Mouse (Mus musculus) hindbrain, embryonic 10.5 days (tissue): Measurements from ENCODE around the gene Clnk. TPM values are rescaled to one million over a fixed set of nuclear protein-coding genes. Genes with fewer than 3 reads are reported as not detected.

ENCODE experiments used
- DNase-seq: peaks from one replicate; pipeline ENCODE4 v3.0.0-alpha.2; 2017; ENCODE audit warnings: low spot score
- H3K27ac ChIP-seq: fragments of 300-500 bp; sonication (generic); 2 replicates; pipeline ENCODE4 v1.5.1; 2016; ENCODE audit warnings: mild to moderate bottlenecking, moderate library complexity
- H3K27me3 ChIP-seq: fragments of 300-500 bp; sonication (generic); 2 replicates; pipeline ENCODE4 v1.6.1; 2016; ENCODE audit warnings: mild to moderate bottlenecking; ENCODE audit not compliant: poor library complexity, insufficient read depth, severe bottlenecking
- H3K36me3 ChIP-seq: fragments of 300-500 bp; sonication (generic); 2 replicates; pipeline ENCODE4 v1.6.1; 2016; ENCODE audit warnings: mild to moderate bottlenecking, moderate library complexity
- H3K4me1 ChIP-seq: fragments of 300-500 bp; sonication (generic); replicated peaks from 2 replicates; pipeline ENCODE4 v1.6.1; 2016; ENCODE audit warnings: mild to moderate bottlenecking
- H3K4me3 ChIP-seq: fragments of 300-500 bp; sonication (generic); 2 replicates; pipeline ENCODE4 v1.5.1; 2016; ENCODE audit warnings: mild to moderate bottlenecking, moderate library complexity
- H3K9me3 ChIP-seq: fragments of 300-500 bp; sonication (generic); 2 replicates; pipeline ENCODE4 v1.6.1; 2016; ENCODE audit warnings: mild to moderate bottlenecking, moderate library complexity
- WGBS: fragments of 180-500 bp; shearing (Covaris S2); methylation state at CpG from one replicate; pipeline ENCODE4 v1.1.7; 2016; 5-methylcytosine and 5-hydroxymethylcytosine counted together
- polyA plus RNA-seq: library from polyadenylated mRNA; unstranded; fragments of >200 nt; fragmentation: Nextera tagmentation; extraction: Ambion mirVana; gene quantifications from 2 replicates; pipeline ENCODE4 v1.2.1, GENCODE M21; 2016

The Clnk gene
- polyA plus RNA-seq, 1 experiment from 2014 or later, result 0.46 TPM

- H3K4me3 ChIP-seq, result no peak overlapping the region
- no peaks in the 10 kb centered on the region for H3K9me3 ChIP-seq
- 43% methylated on average over 4 of the region's 4 CpGs for WGBS
- H3K36me3 ChIP-seq, result no peaks in the 10 kb centered on the region
- peak; percentile 79 for DNase-seq
- no peaks in the 10 kb centered on the region for H3K27me3 ChIP-seq
- peaks cover 8% of the 10 kb centered on the region; the same call in 1 of the 2 replicates for H3K4me1 ChIP-seq
- H3K27ac ChIP-seq, result no peak overlapping the region
Measured at GRCm38 (mm10) chr5:38781813-38782212, 94.8 kb downstream of the Clnk start.

DNA sequence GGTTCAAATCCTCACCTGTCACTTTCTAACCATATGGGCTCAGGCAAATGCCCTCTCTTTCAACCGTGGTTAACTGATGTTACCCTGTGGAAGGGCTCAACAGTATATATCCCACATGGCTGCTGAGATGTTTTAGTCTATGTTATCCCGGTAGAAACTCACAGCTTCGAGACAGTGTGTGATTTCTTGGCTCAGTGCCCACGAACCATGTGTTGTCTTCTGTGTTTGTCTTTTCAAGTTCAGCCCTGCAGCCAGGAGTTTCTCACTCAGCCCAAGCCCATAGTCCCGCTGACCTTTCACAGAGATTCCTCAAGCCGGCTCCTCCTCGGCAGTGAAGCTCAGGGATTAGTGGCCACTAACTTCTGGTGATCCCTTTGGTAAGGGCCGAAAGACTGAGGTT lies 96.0 kb downstream of the Clnk start:
- Histone ChIP-seq H3K36me3 (no peaks in the 10 kb centered on the region), H3K4me3 (no peak overlapping the region), H3K27me3 (no peaks in the 10 kb centered on the region), H3K27ac (no peak overlapping the region), H3K9me3 (no peaks in the 10 kb centered on the region), H3K4me1 (no peaks in the 10 kb centered on the region)
- DNase-seq, result no peak
- 79% methylated on average over 8 of the region's 8 CpGs for whole genome bisulfite sequencing

DNA sequence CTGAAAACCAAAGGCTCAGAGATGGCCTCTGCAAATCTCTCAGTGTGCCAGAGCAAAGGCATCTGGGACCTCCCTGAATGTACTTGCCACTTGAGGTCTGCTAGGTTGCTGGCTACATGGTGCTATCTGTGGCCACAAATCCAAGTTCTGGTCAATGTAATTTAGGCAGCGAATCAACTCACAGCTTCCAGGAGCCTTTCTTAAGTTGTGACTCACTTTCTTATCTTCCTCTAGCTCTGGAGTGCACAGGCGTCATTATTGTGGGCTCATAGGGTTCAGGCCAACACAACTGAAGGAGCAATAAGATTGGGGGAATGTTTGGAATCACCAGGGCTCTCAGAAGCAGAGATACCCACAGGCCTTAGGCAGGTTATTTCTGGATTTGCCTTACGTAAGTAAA lies 96.6 kb downstream of the Clnk start:
- Histone ChIP-seq H3K27me3 (no peaks in the 10 kb centered on the region), H3K27ac (no peak overlapping the region), H3K36me3 (no peaks in the 10 kb centered on the region), H3K9me3 (no peaks in the 10 kb centered on the region), H3K4me3 (no peak overlapping the region), H3K4me1 (no peaks in the 10 kb centered on the region)
- DNase-seq, result no peak
- whole genome bisulfite sequencing, result 87% methylated on average over 3 of the region's 3 CpGs

- Histone ChIP-seq H3K27me3 (no peaks in the 10 kb centered on the region), H3K9me3 (no peaks in the 10 kb centered on the region), H3K27ac (no peak overlapping the region), H3K4me3 (no peak overlapping the region), H3K4me1 (no peaks in the 10 kb centered on the region), H3K36me3 (no peaks in the 10 kb centered on the region)
- WGBS, result 72% methylated on average over 10 of the region's 10 CpGs
- no peak for DNase-seq
Measured at GRCm38 (mm10) chr5:38775500-38775899, 101.1 kb downstream of the Clnk start.

DNA sequence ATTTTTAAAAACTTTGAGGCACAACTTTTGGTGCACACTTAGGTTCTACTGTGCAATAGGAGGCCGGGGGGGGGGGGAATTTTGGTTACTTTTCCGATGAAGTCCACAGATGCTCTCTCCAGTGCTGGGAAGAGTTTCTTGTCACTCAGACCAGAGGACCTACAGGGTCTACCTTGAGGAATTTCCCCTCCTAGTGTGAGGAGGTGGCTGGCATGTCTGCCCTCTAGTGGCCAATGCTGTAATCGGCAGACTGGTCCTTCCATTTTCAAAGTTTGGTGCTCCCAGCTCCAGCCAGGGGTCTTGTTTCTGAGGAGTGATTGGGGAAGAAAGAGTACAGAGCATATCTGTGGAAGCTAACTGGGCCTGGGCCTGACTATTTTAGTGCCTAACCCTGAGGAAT lies 121.7 kb downstream of the Clnk start:
- no peaks in the 10 kb centered on the region for H3K27me3 ChIP-seq
- H3K27ac ChIP-seq, result no peak overlapping the region
- H3K36me3 ChIP-seq, result no peaks in the 10 kb centered on the region
- 19% methylated on average over 3 of the region's 3 CpGs for WGBS
- peak; percentile 53 for DNase-seq
- H3K4me3 ChIP-seq, result no peak overlapping the region
- peaks cover 3% of the 10 kb centered on the region; the same call in 1 of the 2 replicates for H3K4me1 ChIP-seq
- H3K9me3 ChIP-seq, result no peaks in the 10 kb centered on the region

DNA sequence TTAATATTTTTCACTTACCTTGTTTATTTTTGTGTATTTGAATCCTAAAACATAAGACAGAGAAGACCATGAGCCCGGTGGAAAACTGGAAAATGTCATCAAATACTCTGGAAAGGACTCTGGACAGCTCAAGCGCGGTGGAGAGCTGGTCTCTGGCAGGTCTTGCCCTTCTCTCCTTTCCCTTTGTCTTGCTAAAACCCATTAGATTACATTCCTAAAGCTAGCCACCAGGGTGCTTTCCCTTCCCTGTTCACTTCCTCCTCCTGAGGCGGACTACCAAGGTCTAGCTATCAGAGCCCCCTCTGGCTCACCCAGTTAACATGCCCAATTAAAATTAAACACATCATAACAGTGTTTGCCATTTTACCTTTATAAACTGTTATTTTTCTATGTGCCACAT lies 123.9 kb downstream of the Clnk start:
- no peak for DNase-seq
- H3K4me1 ChIP-seq, result peaks cover 3% of the 10 kb centered on the region; the same call in 1 of the 2 replicates
- H3K9me3 ChIP-seq, result no peaks in the 10 kb centered on the region
- H3K27ac ChIP-seq, result no peak overlapping the region
- no peaks in the 10 kb centered on the region for H3K27me3 ChIP-seq
- no peaks in the 10 kb centered on the region for H3K36me3 ChIP-seq
- 6% methylated on average over 4 of the region's 4 CpGs for WGBS
- H3K4me3 ChIP-seq, result no peak overlapping the region

DNA sequence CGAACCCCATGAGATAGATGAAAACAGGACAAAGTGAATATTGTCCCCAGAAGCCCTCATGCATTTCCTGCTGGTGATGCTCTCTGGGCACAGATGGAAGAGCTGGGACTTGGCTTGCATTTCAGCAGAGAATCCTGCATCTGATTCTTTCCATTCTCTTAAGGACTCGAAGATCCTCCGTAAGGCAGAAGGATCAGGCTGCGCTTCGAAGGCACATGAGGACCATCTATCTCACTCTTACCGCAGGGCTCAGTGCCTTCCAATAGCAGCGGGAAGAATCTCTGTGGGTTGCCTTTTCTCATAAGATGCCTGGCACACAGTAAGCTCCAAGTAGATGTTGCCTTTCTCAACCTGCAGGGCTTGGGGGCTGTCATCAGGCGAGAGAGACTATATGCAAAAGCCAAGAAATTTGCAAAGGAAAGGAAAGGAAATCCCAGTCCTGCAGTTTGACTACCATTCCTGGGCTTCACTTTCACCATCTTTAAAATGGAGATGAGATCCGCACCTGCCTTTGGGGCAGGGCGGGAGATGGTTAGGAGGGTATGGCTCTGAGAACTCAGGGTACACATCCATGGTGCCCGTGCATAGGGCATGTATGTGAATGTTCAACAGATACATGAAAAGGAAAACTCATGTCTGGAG lies 167.6 kb downstream of the Clnk start:
- H3K9me3 ChIP-seq, result no peaks in the 10 kb centered on the region
- DNase-seq, result no peak
- no peak overlapping the region for H3K4me3 ChIP-seq
- no peak overlapping the region for H3K27ac ChIP-seq
- H3K27me3 ChIP-seq, result no peaks in the 10 kb centered on the region
- 69% methylated on average over 11 of the region's 11 CpGs for WGBS
- H3K4me1 ChIP-seq, result no peaks in the 10 kb centered on the region
- no peaks in the 10 kb centered on the region for H3K36me3 ChIP-seq

DNA sequence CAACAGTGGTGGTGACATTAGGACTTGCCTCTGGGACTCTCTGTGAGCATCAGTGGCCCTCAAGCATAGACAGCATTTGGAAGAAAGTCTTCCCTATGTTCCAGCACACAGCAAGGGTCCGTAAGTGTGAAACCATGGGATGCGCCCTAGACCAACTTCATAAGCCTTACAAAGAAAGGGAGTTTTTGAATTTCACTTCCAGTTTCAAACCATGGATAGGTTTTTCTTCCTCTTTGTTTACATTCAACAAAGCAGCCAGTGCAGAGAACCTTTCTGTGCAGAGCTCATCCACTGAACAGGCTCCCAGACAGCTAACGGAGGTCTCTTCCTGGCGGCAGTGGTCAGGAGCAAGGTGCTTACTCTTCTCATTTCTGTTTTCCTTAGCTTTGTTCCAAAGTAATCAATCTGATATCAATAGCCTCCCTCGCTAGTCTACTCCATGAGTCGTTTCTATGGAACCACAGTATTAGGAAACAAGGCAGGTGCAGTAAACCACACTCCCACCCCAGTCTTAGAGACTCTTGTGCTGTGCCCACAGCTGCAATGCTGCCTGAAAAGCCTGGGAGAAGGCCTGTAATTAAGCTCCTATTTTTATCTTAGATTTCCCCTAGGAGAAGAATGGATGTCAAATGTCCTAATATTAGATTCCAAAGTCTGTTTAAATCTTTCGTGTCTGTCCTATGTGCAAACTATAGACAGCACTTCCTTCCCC lies 169.1 kb downstream of the Clnk start:
- Histone ChIP-seq H3K27ac (no peak overlapping the region), H3K36me3 (no peaks in the 10 kb centered on the region), H3K4me3 (no peak overlapping the region), H3K4me1 (no peaks in the 10 kb centered on the region), H3K27me3 (no peaks in the 10 kb centered on the region), H3K9me3 (no peaks in the 10 kb centered on the region)
- WGBS, result 88% methylated on average over 7 of the region's 7 CpGs
- DNase-seq, result no peak

- Histone ChIP-seq H3K36me3 (no peaks in the 10 kb centered on the region), H3K4me3 (no peak overlapping the region), H3K4me1 (no peaks in the 10 kb centered on the region), H3K27ac (no peak overlapping the region), H3K27me3 (no peaks in the 10 kb centered on the region), H3K9me3 (no peaks in the 10 kb centered on the region)
- no peak for DNase-seq
- 89% methylated on average over 6 of the region's 6 CpGs for WGBS
Measured at GRCm38 (mm10) chr5:38702941-38703340, 173.7 kb downstream of the Clnk start.

- no peak overlapping the region for H3K27ac ChIP-seq
- H3K27me3 ChIP-seq, result no peaks in the 10 kb centered on the region
- H3K9me3 ChIP-seq, result no peaks in the 10 kb centered on the region
- no peaks in the 10 kb centered on the region for H3K4me1 ChIP-seq
- 69% methylated on average over 2 of the region's 2 CpGs for WGBS
- H3K4me3 ChIP-seq, result no peak overlapping the region
- H3K36me3 ChIP-seq, result no peaks in the 10 kb centered on the region
- no peak for DNase-seq
Measured at GRCm38 (mm10) chr5:38702091-38702490, 174.5 kb downstream of the Clnk start.

DNA sequence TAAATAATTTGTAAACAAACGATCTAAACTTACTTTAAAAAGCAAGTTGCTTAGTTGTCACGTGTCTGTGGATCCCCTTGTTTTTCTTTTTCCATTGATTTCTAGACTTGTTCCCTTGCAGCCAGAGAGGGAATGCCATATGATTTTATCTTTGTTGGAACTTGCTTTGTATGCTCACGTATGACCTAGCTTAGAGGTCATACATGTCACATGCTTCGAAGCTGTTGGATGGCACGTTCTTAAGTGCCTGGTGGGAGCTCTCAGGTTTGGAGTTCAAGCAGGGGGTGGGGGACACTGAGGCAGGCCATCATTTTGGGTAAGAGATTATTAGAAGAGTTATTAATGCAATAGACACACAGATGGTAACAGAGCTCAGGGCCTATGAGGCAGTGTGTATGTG lies 178.1 kb downstream of the Clnk start:
- H3K9me3 ChIP-seq, result no peaks in the 10 kb centered on the region
- 69% methylated on average over 5 of the region's 5 CpGs for WGBS
- no peak overlapping the region for H3K27ac ChIP-seq
- DNase-seq, result no peak
- H3K4me3 ChIP-seq, result no peak overlapping the region
- H3K4me1 ChIP-seq, result 0 out of 2 replicates have a peak, but pooled peaks cover 5% of the 10 kb centered on the region
- no peaks in the 10 kb centered on the region for H3K27me3 ChIP-seq
- H3K36me3 ChIP-seq, result no peaks in the 10 kb centered on the region

DNA sequence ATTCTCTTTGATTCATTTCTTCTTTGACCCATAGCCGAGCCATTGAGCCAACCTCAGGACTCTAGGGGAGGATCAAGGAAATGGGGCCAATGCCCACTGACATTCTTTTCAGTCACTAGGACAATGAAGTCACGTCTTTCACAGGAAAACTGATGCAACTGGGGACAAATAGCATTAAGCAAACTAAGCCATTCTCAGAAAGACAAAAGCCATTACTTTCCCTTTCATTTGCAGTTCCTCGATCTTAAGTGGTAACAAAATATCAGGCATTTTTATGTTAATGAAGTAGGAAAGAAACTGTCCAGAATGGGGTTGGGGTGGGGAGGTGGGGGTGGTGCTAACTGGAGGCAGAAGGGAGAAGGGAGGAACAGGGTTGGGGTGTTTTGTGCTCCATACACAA lies 178.6 kb downstream of the Clnk start:
- H3K36me3 ChIP-seq, result no peaks in the 10 kb centered on the region
- no peak overlapping the region for H3K4me3 ChIP-seq
- H3K9me3 ChIP-seq, result no peaks in the 10 kb centered on the region
- no peak overlapping the region for H3K27ac ChIP-seq
- H3K27me3 ChIP-seq, result no peaks in the 10 kb centered on the region
- 0 out of 2 replicates have a peak, but pooled peaks cover 5% of the 10 kb centered on the region for H3K4me1 ChIP-seq
- DNase-seq, result no peak
- WGBS, result 38% methylated on average over 3 of the region's 3 CpGs

DNA sequence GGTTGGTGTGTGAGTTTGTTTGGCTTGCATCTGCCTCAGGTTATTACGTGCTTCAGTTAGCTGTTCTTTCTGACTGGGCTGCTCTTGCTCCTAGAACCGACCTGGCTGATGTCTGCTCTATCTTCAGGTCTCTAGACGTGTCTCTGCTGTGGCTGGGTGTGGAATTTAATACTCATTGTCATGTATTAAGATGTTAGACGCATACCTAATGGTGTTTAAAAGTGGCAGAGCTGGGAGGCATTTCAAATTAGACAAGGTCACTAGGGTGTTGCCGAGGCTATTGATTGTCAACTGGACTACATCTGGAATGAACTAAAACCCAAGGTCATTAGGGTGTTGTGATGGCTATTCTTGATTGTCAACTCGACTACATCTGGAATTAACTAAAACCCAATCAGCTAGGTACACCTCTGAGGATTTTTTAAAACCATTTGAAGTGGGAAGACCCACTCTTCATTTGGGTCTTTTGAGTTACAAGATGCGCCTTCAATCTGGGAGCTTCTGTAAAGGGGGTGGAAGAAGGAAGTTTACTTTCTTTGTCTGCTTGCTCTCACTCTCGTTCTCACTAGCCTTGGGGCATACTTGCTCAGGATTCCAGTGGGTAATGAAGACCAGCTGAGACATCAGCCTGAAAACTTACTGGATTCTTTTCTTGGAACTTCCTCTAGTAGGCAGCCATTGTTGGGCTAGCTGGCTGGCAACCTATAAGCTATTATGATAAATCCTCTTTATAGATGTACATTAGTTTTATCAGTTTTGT lies 179.8 kb downstream of the Clnk start:
- no peak for DNase-seq
- H3K36me3 ChIP-seq, result no peaks in the 10 kb centered on the region
- H3K27me3 ChIP-seq, result no peaks in the 10 kb centered on the region
- no peaks in the 10 kb centered on the region for H3K9me3 ChIP-seq
- H3K4me1 ChIP-seq, result 0 out of 2 replicates have a peak, but pooled peaks cover 5% of the 10 kb centered on the region
- no peak overlapping the region for H3K27ac ChIP-seq
- H3K4me3 ChIP-seq, result no peak overlapping the region
- 61% methylated on average over 8 of the region's 8 CpGs for WGBS
